Mouse (Mus musculus) right cerebral cortex, adult 2 months (tissue): ENCODE results near the gene Gtf2ird1.
"Not testable (repeated sequence)": the region's sequence is repeated elsewhere in the genome, so short reads cannot be mapped to it uniquely, and the experiment has no call there.

Source experiments
- DNase-seq, 2 experiments: peaks; one replicate each; pipeline ENCODE4 v3.0.0; 2021 to 2022; ENCODE audit warnings: low spot score in 2 of 2

The Gtf2ird1 gene

DNA sequence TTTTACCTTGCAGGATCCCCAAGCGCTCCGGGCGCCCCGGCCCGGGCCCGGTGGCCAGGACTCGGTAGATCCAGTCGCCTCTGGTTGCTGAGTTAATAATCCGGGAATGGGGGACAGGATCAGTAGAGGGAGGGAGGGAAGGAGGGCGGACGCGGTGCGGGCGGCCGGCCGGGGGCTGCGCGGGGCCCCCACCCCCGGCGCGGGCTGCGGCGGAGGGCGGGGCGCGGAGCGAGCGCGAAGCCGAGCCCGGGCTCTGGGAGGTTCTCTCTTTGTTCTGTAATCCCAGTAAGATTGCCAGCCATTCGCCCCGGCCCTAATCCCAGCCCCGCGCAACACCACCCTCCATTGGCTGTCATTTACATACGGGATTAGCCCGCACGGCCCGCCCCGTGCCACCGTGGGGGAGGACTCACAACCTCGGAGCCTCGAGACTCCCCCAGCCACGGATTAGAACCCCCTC, at the start of gene Gtf2ird1:
Gtf2ird1 (minus strand) TSS at position 214 of the 460 bp plus-strand sequence.
- peak; percentile 73 to 76 for DNase-seq

DNA sequence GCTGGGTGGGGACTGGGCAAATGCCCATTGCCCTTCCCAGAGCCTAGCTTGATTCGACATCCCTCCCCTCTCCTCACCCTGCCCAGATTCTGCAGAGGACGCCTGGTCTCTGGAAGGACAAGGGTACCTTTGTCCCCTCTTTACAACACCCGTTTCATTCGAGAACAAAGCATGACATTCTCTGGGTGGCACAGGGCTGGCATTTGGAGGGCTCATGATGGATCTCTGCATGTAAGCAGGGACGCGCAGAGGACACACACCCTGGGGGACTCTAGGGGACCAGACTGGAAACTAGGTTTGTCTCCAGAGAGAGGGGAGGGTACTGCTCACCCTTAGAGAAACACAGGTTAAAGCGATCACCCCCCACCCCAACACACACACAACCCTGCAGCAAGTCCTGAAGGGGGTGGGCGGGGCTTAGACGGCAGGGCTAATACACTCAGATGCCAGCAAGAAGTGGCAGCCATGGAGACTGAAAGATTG, 49.3 kb upstream of the Gtf2ird1 start:
- DNase-seq = no peak

DNA sequence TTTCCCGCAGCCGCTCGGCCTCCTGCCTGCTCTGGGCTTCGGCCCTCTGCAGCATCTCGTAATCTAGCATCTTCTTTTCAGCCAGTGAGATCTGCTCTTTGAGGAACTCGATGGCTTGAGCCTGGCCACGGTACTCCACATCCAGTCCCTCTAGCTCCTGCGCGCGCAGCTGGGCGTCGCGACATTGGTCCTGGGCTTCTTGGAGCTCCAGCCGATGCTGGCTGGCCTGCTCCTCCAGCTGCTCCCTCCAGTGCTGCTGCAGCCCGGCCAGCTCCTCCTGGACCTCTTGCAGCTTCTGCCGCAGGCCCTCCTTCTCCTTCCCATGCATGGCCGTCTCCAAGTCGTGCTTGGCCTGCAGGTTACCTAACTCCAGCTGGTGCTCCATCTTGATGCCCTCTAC, 46.1 kb upstream of the Gtf2ird1 start:
- no peak for DNase-seq

DNA sequence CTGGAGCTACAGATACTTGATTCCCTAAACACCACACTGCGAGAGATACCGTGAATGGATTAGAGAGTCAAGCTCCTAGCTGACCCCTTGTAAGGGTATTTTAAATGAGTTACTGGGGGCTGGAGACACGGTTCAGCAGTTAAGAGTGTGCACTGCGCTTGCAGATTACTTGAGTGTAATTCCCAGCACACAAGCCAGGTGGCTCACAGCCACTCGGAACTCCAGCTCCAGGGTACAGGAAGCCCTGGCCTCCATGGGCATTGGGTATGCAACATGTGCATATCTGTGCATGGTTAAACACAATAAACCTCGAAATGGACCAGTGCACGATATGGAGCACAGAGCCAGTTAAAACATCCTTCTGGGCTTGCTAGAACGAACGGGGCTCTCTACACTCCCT, 44.9 kb upstream of the Gtf2ird1 start:
- DNase-seq = no peak

GRCm38 (mm10) chr5:134500681-134501080, 44.2 kb upstream of the Gtf2ird1 start:
- no peak for DNase-seq

- peak; percentile 71 to 79 for DNase-seq
Observed at GRCm38 (mm10) chr5:134500062-134500461, 43.5 kb upstream of the Gtf2ird1 start.

DNA sequence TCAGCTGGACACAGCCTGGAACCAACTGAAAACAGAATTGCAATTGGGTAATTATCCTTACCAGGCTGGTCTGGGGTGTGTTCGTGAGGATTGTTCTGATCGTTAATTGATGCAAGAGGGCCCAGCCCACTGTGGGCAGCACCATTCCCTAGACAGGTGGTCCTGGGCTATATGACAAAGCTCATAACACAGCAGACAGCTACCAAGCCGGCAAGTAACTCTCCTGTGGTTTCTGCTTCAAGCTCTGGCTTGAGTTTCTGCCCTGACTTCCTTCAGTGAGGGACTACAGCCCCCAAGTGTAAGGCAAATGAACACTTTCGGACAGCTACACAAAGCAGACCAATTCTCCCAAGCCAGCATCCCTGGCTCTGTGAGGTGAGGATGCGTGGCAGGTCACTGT, 40.5 kb upstream of the Gtf2ird1 start:
- DNase-seq = no peak

DNA sequence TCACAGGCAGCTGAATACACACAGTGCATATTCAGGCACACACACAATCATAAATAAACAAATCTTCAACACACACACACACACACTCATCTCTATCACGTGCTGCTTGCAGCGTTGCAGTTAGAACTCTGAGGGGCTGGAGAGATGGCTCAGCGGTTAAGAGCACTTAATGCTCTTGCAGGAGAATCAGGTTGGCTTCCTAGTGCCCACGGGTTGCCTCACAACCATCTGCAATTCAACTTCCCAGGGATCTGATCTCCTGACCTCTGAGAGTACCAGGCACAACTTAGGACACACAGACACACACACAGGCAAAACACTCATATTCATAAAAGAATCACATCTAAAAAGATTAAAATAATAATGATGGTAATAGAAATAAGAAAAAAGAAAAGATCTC, 39.3 kb upstream of the Gtf2ird1 start:
- no peak for DNase-seq

DNA sequence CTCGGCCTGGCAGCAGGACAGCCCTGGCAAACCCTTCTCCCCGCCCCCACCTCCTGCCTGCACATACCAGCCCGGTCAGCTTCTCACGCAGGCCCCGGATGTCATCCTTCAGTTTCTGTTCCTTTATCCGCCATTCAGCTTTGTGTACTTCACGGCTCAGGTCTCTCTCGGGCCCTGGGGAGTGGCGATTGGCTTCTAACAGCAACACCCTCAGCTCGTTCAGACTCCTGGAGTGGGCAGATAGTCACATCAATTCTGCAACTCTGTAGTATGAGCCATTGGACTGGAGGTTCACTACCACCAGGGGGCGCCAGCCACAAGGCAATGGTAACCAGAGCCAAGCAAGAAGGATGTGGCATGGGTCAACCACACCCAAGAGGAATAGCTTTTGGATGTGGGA, 37.6 kb upstream of the Gtf2ird1 start:
- DNase-seq = peak; percentile 92 to 95

- DNase-seq = no peak
Observed at GRCm38 (mm10) chr5:134492956-134493355, 36.4 kb upstream of the Gtf2ird1 start.

DNA sequence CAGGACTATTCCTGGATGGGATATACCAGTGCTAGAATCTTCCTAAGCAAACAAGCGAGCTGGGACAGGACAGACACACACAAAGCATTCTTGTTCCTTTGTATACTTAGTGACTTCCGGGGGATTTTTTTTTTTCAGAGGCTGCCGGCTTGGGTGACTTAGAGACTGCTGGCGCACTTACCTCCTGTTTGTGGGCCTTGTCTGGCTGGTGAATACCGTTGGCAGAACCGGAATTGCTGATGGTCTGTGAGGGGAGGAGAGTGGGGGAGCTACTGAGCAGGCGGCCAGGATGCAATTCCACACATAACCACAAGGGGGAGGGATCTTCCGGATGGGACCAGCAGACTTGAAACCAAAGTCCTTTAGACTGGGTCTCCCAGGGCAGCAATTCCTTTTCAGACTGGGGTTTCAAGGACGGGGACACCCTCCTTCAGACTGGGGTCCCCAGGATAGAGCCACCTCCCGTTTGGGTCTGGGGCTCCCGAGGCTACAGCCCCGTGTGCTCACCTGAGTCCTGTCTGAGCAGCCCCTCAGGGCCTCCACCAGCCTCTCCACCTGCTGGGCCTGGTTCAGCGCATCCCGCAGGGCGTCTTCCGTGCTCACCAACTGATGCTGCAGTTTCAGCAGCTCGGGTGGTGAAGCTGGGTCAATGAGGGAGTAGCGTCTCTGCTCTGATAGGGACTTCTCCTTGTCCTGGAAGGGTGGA, 35.3 kb upstream of the Gtf2ird1 start:
- peak; percentile 84 to 87 for DNase-seq

DNA sequence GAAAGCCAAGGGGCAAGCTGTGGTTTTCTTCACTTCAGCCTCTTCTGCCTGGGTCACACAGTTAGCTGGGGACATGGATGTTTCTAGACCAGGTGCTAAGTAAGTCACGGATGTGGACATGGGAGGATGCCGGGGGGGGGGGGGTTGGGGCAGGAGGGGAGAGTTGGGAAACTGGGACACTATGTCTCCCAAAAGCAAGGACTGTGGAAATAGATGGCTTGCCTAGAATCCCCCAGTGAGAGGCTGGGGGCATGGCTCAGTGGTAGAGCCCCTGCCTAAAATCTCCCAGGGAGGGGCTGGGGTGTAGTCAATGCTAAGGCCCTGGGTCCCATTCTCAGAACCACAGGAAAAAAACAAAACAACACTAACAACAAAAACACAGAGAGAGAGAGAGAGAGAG, 34.7 kb upstream of the Gtf2ird1 start:
- no peak for DNase-seq

DNA sequence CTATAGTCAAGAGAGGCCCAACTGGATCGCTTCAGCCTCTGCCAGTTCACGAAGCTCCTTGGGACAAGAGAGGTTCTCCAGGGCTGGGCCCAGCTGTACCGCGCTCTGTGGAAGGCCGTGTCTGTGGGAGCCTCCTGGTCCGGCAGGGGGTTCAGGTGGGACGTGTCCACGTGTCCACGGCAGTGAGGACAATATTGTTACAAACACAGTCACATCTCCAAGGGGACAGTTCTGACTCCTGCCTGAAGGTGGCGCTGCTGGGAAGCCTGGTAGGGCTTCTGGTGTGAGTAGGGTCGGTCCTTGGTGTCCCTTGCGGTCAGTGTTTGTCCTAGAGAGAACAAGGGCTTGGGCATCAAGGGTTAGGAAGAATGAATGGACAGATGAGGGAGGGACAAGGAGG, 33.9 kb upstream of the Gtf2ird1 start:
- no peak for DNase-seq

DNA sequence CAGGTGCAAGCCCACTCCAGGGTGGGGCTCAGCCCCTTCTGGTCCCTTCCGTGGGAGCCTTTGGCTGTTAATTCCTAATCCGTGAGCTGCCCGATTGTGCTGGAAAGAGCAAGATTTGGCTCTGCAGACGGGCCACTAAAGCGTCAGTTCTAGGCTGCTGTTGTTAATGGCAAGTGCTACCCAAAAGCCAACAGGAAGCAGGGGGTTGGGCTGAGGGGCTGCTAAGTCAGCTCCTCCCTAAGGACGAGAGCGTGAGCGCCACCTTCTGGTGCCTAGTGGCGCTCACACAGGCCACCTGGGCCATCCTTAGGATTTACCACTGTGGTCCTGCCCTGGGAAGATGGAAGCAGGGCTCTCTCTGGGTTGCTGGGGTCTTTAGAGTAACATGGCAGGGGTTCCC, 33.1 kb upstream of the Gtf2ird1 start:
- no peak for DNase-seq

DNA sequence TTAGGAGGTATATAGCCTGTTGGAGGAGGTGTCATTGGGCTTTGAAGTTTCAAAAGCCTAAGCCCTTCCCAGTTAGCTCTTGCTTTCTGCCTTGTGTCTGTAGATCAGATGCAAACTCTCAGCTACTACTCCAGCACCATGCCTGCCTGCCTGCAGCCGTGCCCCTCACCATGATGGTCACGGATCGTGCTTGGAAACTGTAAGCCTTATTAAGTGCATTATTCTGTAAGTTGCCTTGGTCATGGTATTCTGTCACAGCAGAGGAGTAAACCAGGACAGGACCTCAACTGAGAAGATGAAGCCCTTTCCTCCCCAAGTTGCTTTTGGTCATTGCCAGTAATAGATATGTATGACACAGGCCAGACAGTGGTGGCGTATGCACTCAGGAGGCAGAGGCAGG, 32.1 kb upstream of the Gtf2ird1 start:
- DNase-seq = no peak

DNA sequence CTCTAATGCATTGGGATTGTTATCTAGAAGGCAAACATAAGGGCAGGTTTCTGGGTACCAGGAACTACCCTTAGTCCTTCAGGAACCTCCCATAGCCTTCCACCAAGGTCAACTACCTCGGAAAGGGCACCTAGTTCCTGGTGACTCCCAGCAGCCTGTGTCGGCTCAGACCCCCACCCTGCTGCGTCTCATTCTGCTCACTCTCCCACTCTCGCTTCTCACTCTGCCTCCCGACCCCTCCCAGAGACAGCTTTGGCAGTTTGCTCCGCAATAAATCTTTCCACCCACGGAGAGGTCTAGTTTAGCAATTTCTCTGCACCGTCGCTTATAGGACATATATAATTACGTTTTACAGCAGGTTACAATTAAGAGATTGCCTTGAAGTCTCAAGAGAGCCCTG, 31.5 kb upstream of the Gtf2ird1 start:
- DNase-seq = no peak

DNA sequence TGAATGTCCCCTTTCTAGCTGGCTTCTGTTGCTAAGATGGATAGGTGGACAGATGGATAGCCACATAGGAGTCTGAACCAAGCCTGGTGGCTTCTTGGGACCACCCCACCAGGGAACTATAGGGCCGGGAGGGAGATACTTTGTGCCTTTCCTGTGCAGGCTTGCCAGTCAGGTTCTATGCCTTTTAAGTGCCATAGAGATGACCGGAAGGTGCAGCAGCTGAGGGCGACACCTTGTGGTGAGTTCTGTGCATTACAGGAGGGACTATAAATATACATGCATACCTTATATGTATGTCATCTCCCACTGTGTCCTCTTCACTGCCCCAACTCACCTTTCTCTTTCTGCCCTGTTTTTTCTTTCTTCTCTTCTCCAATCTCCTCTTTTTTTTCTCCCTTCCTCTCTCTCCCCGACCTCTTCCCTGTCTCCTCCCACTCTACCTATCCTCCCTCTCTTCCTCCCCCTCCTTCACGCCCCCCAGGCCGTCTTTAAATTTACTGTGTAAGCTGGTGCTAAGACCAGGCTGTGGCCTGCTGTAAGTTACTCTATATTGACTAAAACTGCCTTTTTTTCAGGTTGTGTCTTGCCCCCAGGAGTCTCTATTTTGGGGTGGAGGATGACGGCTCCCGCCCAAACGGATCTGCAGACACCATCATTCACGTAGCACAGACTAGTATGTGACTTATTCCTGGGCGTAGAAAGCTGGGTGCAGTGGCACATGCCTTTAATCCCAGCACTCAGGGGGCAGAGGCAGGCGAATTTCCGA, 29.6 kb upstream of the Gtf2ird1 start:
- peak; percentile 79 to 82 for DNase-seq

- no peak for DNase-seq
Observed at GRCm38 (mm10) chr5:134485183-134485730, 28.7 kb upstream of the Gtf2ird1 start.

DNA sequence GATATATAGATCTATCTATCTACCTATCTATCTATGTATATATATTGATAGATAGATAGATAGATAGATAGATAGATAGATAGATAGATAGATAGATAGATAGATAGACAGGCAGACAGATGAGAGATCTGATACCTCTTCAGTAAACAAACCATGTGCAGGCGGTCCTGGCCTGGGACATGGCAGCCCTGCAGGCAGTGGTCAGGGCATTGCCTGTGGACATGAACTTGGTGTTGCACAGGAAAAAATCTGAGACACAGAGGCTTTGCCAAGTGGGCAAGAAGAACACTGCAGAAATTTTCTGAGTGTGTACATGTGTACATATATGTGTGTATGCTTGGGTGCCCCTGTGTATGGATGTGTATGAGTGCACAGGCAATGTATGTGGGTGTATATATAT, 26.8 kb upstream of the Gtf2ird1 start:
- no peak for DNase-seq

DNA sequence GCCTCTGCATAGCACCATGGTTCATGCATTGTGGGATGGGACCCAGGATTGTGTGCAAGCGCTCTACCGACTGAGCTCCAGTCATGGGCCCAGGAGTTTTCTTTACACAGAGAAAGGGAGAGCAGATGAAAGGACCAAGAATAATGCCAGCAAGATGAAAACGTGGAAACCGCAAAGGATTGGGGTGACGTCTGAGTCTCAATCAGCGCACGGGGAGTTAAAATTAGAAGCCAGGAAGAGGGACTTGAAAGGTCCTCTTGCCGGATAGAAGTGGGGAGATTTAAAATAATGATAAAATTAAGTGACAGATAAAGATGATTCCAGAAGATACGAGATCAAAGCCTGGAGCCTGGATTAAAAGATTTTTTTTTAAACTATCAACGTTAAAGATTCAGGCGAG, 25.8 kb upstream of the Gtf2ird1 start:
- no peak for DNase-seq

DNA sequence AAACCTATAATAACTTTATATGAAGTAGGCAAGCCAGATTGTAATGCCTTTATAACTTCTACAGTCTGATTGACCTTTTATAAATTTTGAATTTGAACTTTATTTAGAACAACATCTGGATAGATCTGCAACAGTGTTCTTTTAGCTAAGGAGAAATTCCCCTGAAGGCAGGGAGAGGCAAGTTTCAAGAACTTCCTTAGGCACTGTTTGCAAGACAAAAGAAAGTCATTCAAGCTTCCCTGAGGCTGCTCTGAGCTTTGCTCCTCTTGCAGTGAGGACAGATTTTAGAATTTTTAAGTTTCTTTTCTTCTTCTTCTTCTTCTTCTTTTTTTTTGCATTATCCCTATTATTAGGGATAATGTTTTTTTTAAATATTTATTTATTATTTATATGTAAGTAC, 22.4 kb upstream of the Gtf2ird1 start:
- DNase-seq = not testable (repeated sequence)

- DNase-seq = not testable (repeated sequence)
Observed at GRCm38 (mm10) chr5:134475686-134476085, 19.2 kb upstream of the Gtf2ird1 start.
